Mouse (Mus musculus): ENCODE results near the gene Auh. TPM values are rescaled to one million over a fixed set of nuclear protein-coding genes. Genes with fewer than 3 reads are reported as not detected.

The Auh gene
- total and polyA plus RNA-seq, 3 experiments = 14.7 to 19.5 TPM; not detected in 1

DNA sequence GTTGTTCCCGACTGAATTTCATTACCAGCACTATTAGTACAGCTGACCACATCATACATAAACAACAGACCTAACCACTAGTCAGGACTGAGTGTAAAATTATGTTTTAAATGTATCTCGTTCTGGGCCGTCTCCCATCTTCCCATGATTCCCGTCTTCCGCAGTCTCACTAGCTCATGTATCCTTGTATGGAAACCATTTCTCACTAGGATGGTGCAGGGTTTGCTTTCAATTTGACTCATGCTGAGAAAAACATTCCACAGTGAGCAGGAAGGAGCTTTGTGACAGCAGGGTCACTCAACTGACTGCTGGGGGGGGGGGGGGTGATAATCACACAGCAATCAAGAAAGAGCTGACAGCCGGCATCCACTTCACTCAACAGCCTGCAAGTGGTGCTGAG, 25.3 kb downstream of the Auh start:
- Histone ChIP-seq H3K4me1 (ENCODE audit: control insufficient read depth in 1 of 2, insufficient read depth in 2 of 2, low read length in 2 of 2) (no peaks in the 10 kb centered on the region), H3K79me2 (ENCODE audit: control insufficient read depth, insufficient read depth, low read length, poor library complexity) (no peaks in the 10 kb centered on the region), H3K27ac (ENCODE audit: control insufficient read depth, low read depth, low read length) (no peak overlapping the region), H3K36me3 (ENCODE audit: control insufficient read depth in 1 of 2, insufficient read depth in 2 of 2, low read length in 2 of 2) (no peaks in the 10 kb centered on the region), H3K4me3 (ENCODE audit: control insufficient read depth in 1 of 2, insufficient read depth in 1 of 2, low read depth in 2 of 2, low read length in 2 of 2) (no peak overlapping the region), H3K27me3 (ENCODE audit: control insufficient read depth in 1 of 2, insufficient read depth in 2 of 2, low read length in 2 of 2) (no peaks in the 10 kb centered on the region), H3K9ac (ENCODE audit: control insufficient read depth, low read depth, low read length, poor library complexity, severe bottlenecking) (no peak overlapping the region), H3K9me3 (replicated peaks; ENCODE audit: insufficient read depth, low read length) (no peaks in the 10 kb centered on the region)
- DNase-seq (ENCODE audit: low read depth, low spot score) = no peak
- TF ChIP-seq POLR2AphosphoS2 (IDR thresholded peaks at IDR 0.05; ENCODE audit: low read length) = no peak
- TF ChIP-seq CHD2 (IDR thresholded peaks at IDR 0.05; ENCODE audit: low read length) = no peak
- no peak for TF ChIP-seq E2F4 (IDR thresholded peaks at IDR 0.05; ENCODE audit: borderline replicate concordance, low read depth, low read length)
- TF ChIP-seq KAT2A (conservative IDR thresholded peaks at IDR 0.05; ENCODE audit: low read depth, low read length) = no peak
- no peak for TF ChIP-seq EP300 (IDR thresholded peaks at IDR 0.05; ENCODE audit: low read depth in 1 of 2, low read length in 2 of 2)
- TF ChIP-seq POLR2AphosphoS5 (IDR thresholded peaks at IDR 0.05; ENCODE audit: borderline replicate concordance, low read depth, low read length) = no peak
- TF ChIP-seq MXI1 (IDR thresholded peaks at IDR 0.05; ENCODE audit: low read depth, low read length) = no peak
- TF ChIP-seq HCFC1 (IDR thresholded peaks at IDR 0.05; ENCODE audit: low read depth, low read length) = no peak
- TF ChIP-seq NRF1 (IDR thresholded peaks at IDR 0.05; ENCODE audit: insufficient read depth, low read depth, low read length, poor library complexity, severe bottlenecking) = no peak
- TF ChIP-seq CHD1 (IDR thresholded peaks at IDR 0.05; ENCODE audit: low read depth, low read length) = no peak
- no peak for TF ChIP-seq USF2 (IDR thresholded peaks at IDR 0.05; ENCODE audit: borderline replicate concordance in 1 of 2, insufficient read depth in 1 of 2, low read depth in 1 of 2, low read length in 2 of 2)
- TF ChIP-seq NELFE (IDR thresholded peaks at IDR 0.05; ENCODE audit: low read depth, low read length) = no peak

GRCm38 (mm10) chr13:52903767-52904166, 25.7 kb downstream of the Auh start:
- H3K4me3 ChIP-seq (ENCODE audit: control insufficient read depth in 1 of 2, insufficient read depth in 1 of 2, low read depth in 2 of 2, low read length in 2 of 2) = no peak overlapping the region
- no peak for DNase-seq (ENCODE audit: low read depth, low spot score)
- TF ChIP-seq MAFK (IDR thresholded peaks at IDR 0.05; ENCODE audit: borderline replicate concordance, low read depth, low read length) = no peak
- no peak for TF ChIP-seq JUND (IDR thresholded peaks at IDR 0.05; ENCODE audit: low read depth, low read length)
- TF ChIP-seq UBTF (IDR thresholded peaks at IDR 0.05; ENCODE audit: borderline replicate concordance, insufficient read depth, low read depth, low read length) = no peak
- no peak for TF ChIP-seq USF2 (IDR thresholded peaks at IDR 0.05; ENCODE audit: borderline replicate concordance in 1 of 2, insufficient read depth in 1 of 2, low read depth in 1 of 2, low read length in 2 of 2)
- TF ChIP-seq MYB (IDR thresholded peaks at IDR 0.05; ENCODE audit: low read depth, low read length) = no peak
- no peak for TF ChIP-seq ZNF384 (IDR thresholded peaks at IDR 0.05; ENCODE audit: low read depth, low read length)
- no peak for TF ChIP-seq GATA1 (IDR thresholded peaks at IDR 0.05; ENCODE audit: low read depth, low read length)
- no peak for TF ChIP-seq EP300 (IDR thresholded peaks at IDR 0.05; ENCODE audit: low read depth in 1 of 2, low read length in 2 of 2)
- no peak for TF ChIP-seq MAZ (IDR thresholded peaks at IDR 0.05; ENCODE audit: low read depth, low read length)
- no peak for TF ChIP-seq CHD1 (IDR thresholded peaks at IDR 0.05; ENCODE audit: low read depth, low read length)
- no peak for TF ChIP-seq ELF1 (IDR thresholded peaks at IDR 0.05; ENCODE audit: low read depth, low read length)
- no peak for TF ChIP-seq ZMIZ1 (IDR thresholded peaks at IDR 0.05; ENCODE audit: low read depth, low read length)
- no peak for TF ChIP-seq ZKSCAN1 (IDR thresholded peaks at IDR 0.05; ENCODE audit: low read depth, low read length)
- TF ChIP-seq CTCF (IDR thresholded peaks at IDR 0.05 in 2 of 3, conservative IDR thresholded peaks at IDR 0.05 in 1 of 3; ENCODE audit: control insufficient read depth in 1 of 3, insufficient read depth in 1 of 3, low read depth in 2 of 3, low read length in 3 of 3, poor library complexity in 1 of 3, severe bottlenecking in 1 of 3) = no peak
- no peak for TF ChIP-seq CHD2 (IDR thresholded peaks at IDR 0.05; ENCODE audit: low read length)
- no peak for TF ChIP-seq TAL1 (IDR thresholded peaks at IDR 0.05; ENCODE audit: low read length)
- TF ChIP-seq MEF2A (IDR thresholded peaks at IDR 0.05; ENCODE audit: extremely low read depth, insufficient replicate concordance, low read depth, low read length, poor library complexity, severe bottlenecking) = no peak
- no peak for TF ChIP-seq BHLHE40 (IDR thresholded peaks at IDR 0.05; ENCODE audit: borderline replicate concordance, low read depth, low read length)

More at GRCm38 (mm10) chr13:52903767-52904166, 25.7 kb downstream of the Auh start:
- H3K36me3 ChIP-seq (ENCODE audit: control insufficient read depth in 1 of 2, insufficient read depth in 2 of 2, low read length in 2 of 2) = no peaks in the 10 kb centered on the region
- H3K4me1 ChIP-seq (ENCODE audit: control insufficient read depth in 1 of 2, insufficient read depth in 2 of 2, low read length in 2 of 2) = no peaks in the 10 kb centered on the region
- H3K9ac ChIP-seq (ENCODE audit: control insufficient read depth, low read depth, low read length, poor library complexity, severe bottlenecking) = no peak overlapping the region
- no peak overlapping the region for H3K27ac ChIP-seq (ENCODE audit: control insufficient read depth, low read depth, low read length)
- H3K27me3 ChIP-seq (ENCODE audit: control insufficient read depth in 1 of 2, insufficient read depth in 2 of 2, low read length in 2 of 2) = no peaks in the 10 kb centered on the region
- no peaks in the 10 kb centered on the region for H3K9me3 ChIP-seq (replicated peaks; ENCODE audit: insufficient read depth, low read length)
- no peaks in the 10 kb centered on the region for H3K79me2 ChIP-seq (ENCODE audit: control insufficient read depth, insufficient read depth, low read length, poor library complexity)
